Mouse (Mus musculus): ENCODE data around the gene Epgn. TPM values are rescaled to one million over a fixed set of nuclear protein-coding genes. Genes with fewer than 3 reads are reported as not detected.

Gene Epgn
- polyA plus RNA-seq (2021): 0.09 TPM

DNA sequence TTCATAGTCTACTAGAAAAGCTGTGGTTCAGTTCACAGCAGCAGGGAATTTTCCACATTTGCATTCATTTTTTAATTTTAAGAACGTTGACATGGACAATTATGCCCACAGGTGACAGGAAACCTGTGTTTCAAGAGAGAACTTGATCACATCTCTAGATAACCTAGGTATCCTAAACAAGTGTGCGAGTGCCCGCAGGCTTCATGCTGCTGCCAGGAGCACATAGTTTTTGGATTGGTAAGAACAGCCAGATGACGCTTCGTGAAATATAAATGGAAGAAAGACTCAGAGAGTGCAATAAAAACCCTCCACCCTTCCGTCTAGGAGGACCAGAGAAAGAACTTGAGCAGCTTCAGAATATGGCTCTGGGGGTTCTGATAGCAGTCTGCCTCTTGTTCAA is at the start of gene Epgn:
TSS of gene Epgn (plus strand) at position 301 of the 400 bp plus-strand sequence.
- H3K27me3 ChIP-seq: peaks cover 6% of the 10 kb centered on the region
- ChIA-PET CTCF (no interaction called here), POLR2A (interaction anchor here (0.8 kb wide), 1 partner anchor 23 kb away, joined by 3 read pairs; no protein-coding TSS in a partner anchor)
- TF ChIP-seq CTCF (IDR thresholded peaks at IDR 0.05): no peak
- in situ Hi-C loops (cut with MboI; ENCODE audit: low pct_unique_long_range_greater_than_20kb): no loop called here
- ATAC-seq (no peak), DNase-seq (ENCODE audit: low read depth, low spot score) (no peak)

DNA sequence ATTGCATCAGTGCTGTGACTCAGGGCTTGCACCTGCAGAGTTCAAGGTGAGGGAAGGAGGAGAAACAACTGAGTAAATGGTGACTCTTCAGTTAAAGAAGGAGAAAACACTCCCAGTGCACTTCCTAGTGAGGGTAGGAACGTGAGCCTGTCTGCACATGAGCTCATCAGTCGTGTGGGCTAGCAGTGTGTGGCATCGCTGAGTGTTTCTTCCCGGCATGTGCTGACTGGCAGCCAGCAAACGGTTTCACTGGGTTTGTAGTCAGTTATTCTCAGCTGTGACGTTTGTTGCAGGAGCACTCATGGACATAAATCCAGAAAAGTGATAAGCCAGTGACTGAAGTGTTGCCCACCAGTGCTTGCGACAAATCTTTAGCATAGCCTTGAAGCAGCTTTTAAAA is 47.0 kb upstream of the Epgn start:
- DNase-seq (ENCODE audit: low read depth, low spot score) (no peak), ATAC-seq (no peak)
- ChIA-PET POLR2A (no interaction called here), CTCF (interaction anchor here (1.4 to 2.1 kb wide), 4 partner anchors 8 to 58 kb away, joined by 3 to 9 read pairs (median 6); no protein-coding TSS in a partner anchor)
- in situ Hi-C loops (cut with MboI; ENCODE audit: low pct_unique_long_range_greater_than_20kb): no loop called here
- H3K27me3 ChIP-seq: no peaks in the 10 kb centered on the region
- TF ChIP-seq CTCF (IDR thresholded peaks at IDR 0.05): no peak

GRCm38 (mm10) chr5:90987605-90988004 is 39.7 kb upstream of the Epgn start:
- no peak for ATAC-seq
- POLR2A ChIA-PET: no interaction called here
- H3K27me3 ChIP-seq: no peaks in the 10 kb centered on the region
- in situ Hi-C loops (cut with MboI; ENCODE audit: low pct_unique_long_range_greater_than_20kb): no loop called here
- no peak for TF ChIP-seq CTCF (IDR thresholded peaks at IDR 0.05)
- CTCF ChIA-PET: interaction anchor here (0.9 to 1.7 kb wide), 8 partner anchors 10 to 320 kb away, joined by 3 to 6 read pairs (median 4); no protein-coding TSS in a partner anchor
- DNase-seq (ENCODE audit: low read depth, low spot score): no peak

- in situ Hi-C loops (cut with MboI; ENCODE audit: low pct_unique_long_range_greater_than_20kb): no loop called here
- CTCF ChIA-PET: interaction anchor here (1.4 to 1.9 kb wide), 4 partner anchors 8 to 40 kb away, joined by 4 to 8 read pairs (median 5); no protein-coding TSS in a partner anchor
- DNase-seq (ENCODE audit: low read depth, low spot score) (no peak), ATAC-seq (no peak)
- no peaks in the 10 kb centered on the region for H3K27me3 ChIP-seq
- no peak for TF ChIP-seq CTCF (IDR thresholded peaks at IDR 0.05)
- POLR2A ChIA-PET: no interaction called here
Observed at GRCm38 (mm10) chr5:90988149-90988548, 39.1 kb upstream of the Epgn start.

- ATAC-seq (no peak), DNase-seq (ENCODE audit: low read depth, low spot score) (no peak)
- CTCF ChIA-PET: interaction anchor here (0.8 to 1.9 kb wide), 3 partner anchors 8 to 21 kb away, joined by 3 to 8 read pairs (median 5); no protein-coding TSS in a partner anchor
- H3K27me3 ChIP-seq: no peaks in the 10 kb centered on the region
- POLR2A ChIA-PET: no interaction called here
- in situ Hi-C loops (cut with MboI; ENCODE audit: low pct_unique_long_range_greater_than_20kb): no loop called here
- no peak for TF ChIP-seq CTCF (IDR thresholded peaks at IDR 0.05)
Observed at GRCm38 (mm10) chr5:90988592-90988991, 38.7 kb upstream of the Epgn start.

GRCm38 (mm10) chr5:90999942-91000341 is 27.3 kb upstream of the Epgn start:
- ChIA-PET CTCF (interaction anchor here (1.0 to 2.4 kb wide), 5 partner anchors 12 to 23 kb away, joined by 3 to 12 read pairs (median 5); no protein-coding TSS in a partner anchor), POLR2A (no interaction called here)
- no peak for TF ChIP-seq CTCF (IDR thresholded peaks at IDR 0.05)
- DNase-seq (ENCODE audit: low read depth, low spot score) (no peak), ATAC-seq (no peak)
- in situ Hi-C loops (cut with MboI; ENCODE audit: low pct_unique_long_range_greater_than_20kb): no loop called here
- H3K27me3 ChIP-seq: no peaks in the 10 kb centered on the region

GRCm38 (mm10) chr5:91015216-91015615 is 12.0 kb upstream of the Epgn start:
- DNase-seq (ENCODE audit: low read depth, low spot score) (no peak), ATAC-seq (no peak)
- no peak for TF ChIP-seq CTCF (IDR thresholded peaks at IDR 0.05)
- no peaks in the 10 kb centered on the region for H3K27me3 ChIP-seq
- in situ Hi-C loops (cut with MboI; ENCODE audit: low pct_unique_long_range_greater_than_20kb): no loop called here
- POLR2A ChIA-PET: no interaction called here
- CTCF ChIA-PET: interaction anchor here (1.4 kb wide), 1 partner anchor 15 kb away, joined by 3 read pairs; no protein-coding TSS in a partner anchor

- peaks cover 6% of the 10 kb centered on the region for H3K27me3 ChIP-seq
- in situ Hi-C loops (cut with MboI; ENCODE audit: low pct_unique_long_range_greater_than_20kb): no loop called here
- POLR2A ChIA-PET: no interaction called here
- ATAC-seq (no peak), DNase-seq (ENCODE audit: low read depth, low spot score) (no peak)
- TF ChIP-seq CTCF (IDR thresholded peaks at IDR 0.05): no peak
- CTCF ChIA-PET: interaction anchor here (1.7 kb wide), 1 partner anchor 8 kb away, joined by 4 read pairs; no protein-coding TSS in a partner anchor
Observed at GRCm38 (mm10) chr5:91023114-91023513, 4.2 kb upstream of the Epgn start.

DNA sequence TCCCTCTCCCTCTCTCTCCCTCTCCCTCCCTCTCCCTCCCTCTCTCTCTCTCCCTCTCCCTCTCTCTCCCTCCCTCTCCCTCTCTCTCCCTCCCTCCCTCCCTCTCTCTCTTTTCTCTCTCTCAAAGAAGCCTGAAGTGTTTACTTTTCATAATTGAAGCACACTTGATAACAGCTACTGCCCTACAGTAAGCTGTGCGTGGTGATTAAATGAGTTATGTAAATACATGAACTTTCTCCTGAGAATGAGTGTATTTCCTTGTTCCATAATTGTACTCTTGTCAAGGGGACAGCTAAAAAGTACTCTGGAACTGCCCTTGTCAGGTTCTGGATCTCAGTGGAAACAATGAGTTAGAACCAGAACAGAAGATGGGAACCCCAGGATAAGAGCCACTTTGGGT is 576 bp downstream of the Epgn start:
- H3K27me3 ChIP-seq: peaks cover 6% of the 10 kb centered on the region
- CTCF ChIA-PET: interaction anchor here (1.2 to 1.4 kb wide), 3 partner anchors 41 to 280 kb away, joined by 4 read pairs; no protein-coding TSS in a partner anchor
- ATAC-seq: no peak
- DNase-seq (ENCODE audit: low read depth, low spot score): no peak
- POLR2A ChIA-PET: no interaction called here
- in situ Hi-C loops (cut with MboI; ENCODE audit: low pct_unique_long_range_greater_than_20kb): no loop called here
- TF ChIP-seq CTCF (IDR thresholded peaks at IDR 0.05): no peak

DNA sequence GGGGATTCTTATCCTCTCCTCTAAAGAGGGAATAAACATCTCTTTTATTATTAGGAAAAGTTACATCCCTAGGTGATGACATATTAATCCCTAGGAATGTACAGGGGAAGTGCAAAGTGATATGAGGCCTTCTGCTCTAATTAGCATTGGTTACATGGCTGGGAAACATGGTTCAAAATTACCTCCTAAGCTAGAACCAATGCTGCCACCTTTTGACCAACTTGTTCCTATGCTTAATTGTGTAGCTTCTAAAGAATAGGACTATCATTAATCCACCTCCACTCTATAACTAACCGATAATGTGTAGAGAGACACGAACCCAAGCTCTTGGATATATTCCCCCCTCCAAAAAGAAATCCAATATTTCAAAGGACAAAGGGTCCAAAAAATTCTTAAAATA is 3.4 kb downstream of the Epgn start:
- POLR2A ChIA-PET: interaction anchor here (0.6 kb wide), 1 partner anchor 323 kb away, joined by 4 read pairs; no protein-coding TSS in a partner anchor
- DNase-seq (ENCODE audit: low read depth, low spot score): no peak

DNA sequence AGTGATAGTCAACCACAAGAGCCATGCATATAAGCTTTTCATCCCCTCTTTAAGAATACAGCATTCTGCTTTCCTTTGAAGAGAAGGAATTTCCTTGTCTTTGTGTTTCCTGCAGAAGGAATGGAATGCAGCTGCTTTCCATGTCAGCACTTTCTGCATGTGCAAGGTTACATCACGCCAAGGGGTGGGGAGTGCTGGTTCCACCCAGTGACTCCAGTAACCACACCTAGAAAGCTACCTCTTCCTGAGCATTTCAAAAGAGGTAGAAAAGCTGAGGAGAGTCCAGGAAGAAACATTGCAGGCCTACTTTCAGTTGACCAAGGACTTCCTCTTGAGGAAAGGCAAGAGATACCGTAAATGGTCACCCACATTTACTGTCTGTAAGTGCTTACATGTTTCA is 8.1 kb downstream of the Epgn start:
- ChIA-PET CTCF (interaction anchor here (0.8 to 2.9 kb wide), 7 partner anchors 8 to 273 kb away, joined by 3 to 14 read pairs (median 4); no protein-coding TSS in a partner anchor), POLR2A (no interaction called here)
- in situ Hi-C loops (cut with MboI; ENCODE audit: low pct_unique_long_range_greater_than_20kb): loop anchor here (5.0 kb wide), 2 partner anchors 58 to 272 kb away; no protein-coding TSS in a partner anchor
- TF ChIP-seq CTCF (IDR thresholded peaks at IDR 0.05): no peak
- ATAC-seq (no peak), DNase-seq (ENCODE audit: low read depth, low spot score) (no peak)
- no peaks in the 10 kb centered on the region for H3K27me3 ChIP-seq

More for the DNA sequence above, 3.4 kb downstream of the Epgn start:
- no peak for ATAC-seq
- CTCF ChIA-PET: interaction anchor here (0.7 to 2.1 kb wide), 10 partner anchors 8 to 79 kb away, joined by 3 to 14 read pairs (median 4); partner anchors contain the start of gene Ereg
- peaks cover 6% of the 10 kb centered on the region for H3K27me3 ChIP-seq
- peak; percentile 33 for TF ChIP-seq CTCF (IDR thresholded peaks at IDR 0.05)
- in situ Hi-C loops (cut with MboI; ENCODE audit: low pct_unique_long_range_greater_than_20kb): loop anchor here (5.0 kb wide), 1 partner anchor 52 kb away; no protein-coding TSS in a partner anchor
